Mouse (Mus musculus) megakaryocyte, embryonic 14.5 days (primary cell): ENCODE measurements around the gene Ccdc124.

Source experiments
- FLI1 ChIP-seq: IDR thresholded peaks from 2 replicates; pipeline ENCODE4 v1.6.1; 2012; ENCODE audit warnings: low read length, inconsistent platforms, mixed read lengths
- GATA1 ChIP-seq: IDR thresholded peaks from 3 replicates; pipeline ENCODE4 v1.6.1; 2012; ENCODE audit warnings: mixed read lengths, low read length, inconsistent platforms, borderline replicate concordance

- TF ChIP-seq GATA1 = no peak
- no peak for TF ChIP-seq FLI1
Measured at GRCm38 (mm10) chr8:70846371-70847154, 27.2 kb downstream of the Ccdc124 start.
